Mouse (Mus musculus): ENCODE results near the gene Grm4.

- no peak for TF ChIP-seq CTCF (IDR thresholded peaks at IDR 0.05)
- TF ChIP-seq EP300 (IDR thresholded peaks at IDR 0.05; ENCODE audit: insufficient read depth, low read depth, low read length): no peak
Observed at GRCm38 (mm10) chr17:27459241-27459640, 62.0 kb downstream of the Grm4 start.

All from heart, adult 2 months (tissue).